Mouse (Mus musculus) heart, postnatal 0 days (tissue): ENCODE data around the gene Mrps16.

Source experiments
- CTCF ChIP-seq: IDR thresholded peaks from 2 replicates; pipeline ENCODE4 v1.5.1; 2016; ENCODE audit warnings: antibody characterized with exemption, control low read depth, low read depth
- EP300 ChIP-seq: IDR thresholded peaks from 2 replicates; pipeline ENCODE4 v1.6.1; 2016; ENCODE audit warnings: antibody characterized with exemption, low read depth

DNA sequence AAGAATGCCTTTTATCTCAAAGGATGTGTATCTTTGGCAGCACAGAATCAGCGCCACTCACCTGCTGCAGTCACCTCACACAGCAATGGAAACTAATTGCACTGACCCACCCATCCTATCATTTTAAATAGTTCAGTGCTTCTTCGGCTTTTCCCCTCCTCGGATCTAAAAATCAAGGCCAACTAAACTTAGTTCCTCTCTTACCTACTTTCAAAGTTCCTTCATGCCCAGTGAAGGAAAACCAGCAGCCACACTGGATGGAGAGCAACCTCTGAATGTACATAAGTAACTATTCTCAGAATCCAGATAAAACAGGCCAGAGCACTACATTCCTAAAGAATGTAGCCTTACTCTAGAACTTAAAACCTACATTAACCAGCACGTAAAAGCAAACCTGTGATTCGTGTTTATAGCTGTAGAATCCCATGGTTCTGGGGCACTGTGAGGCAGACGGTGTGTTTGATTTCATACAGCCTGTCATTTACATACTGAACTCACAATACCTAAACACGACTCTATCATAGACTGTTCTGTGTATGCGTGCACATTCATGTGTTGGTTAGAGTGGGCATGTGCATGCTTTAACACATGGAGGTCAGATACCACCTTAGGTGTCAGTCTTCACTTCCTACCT is 3.9 kb downstream of the Mrps16 start:
- TF ChIP-seq CTCF (no peak), EP300 (no peak)
